Mouse (Mus musculus) embryo, embryonic 11 days (tissue): ENCODE measurements around the gene Serpina1e.
"Not testable (repeated sequence)": the region's sequence is repeated elsewhere in the genome, so short reads cannot be mapped to it uniquely, and the experiment has no call there.

Source experiments
- DNase-seq: peaks from one replicate; pipeline ENCODE4 v3.0.0-alpha.2; 2015

Gene Serpina1e

GRCm38 (mm10) chr12:103962337-103962736 lies 3.6 kb upstream of the Serpina1e start:
- DNase-seq = no peak

DNA sequence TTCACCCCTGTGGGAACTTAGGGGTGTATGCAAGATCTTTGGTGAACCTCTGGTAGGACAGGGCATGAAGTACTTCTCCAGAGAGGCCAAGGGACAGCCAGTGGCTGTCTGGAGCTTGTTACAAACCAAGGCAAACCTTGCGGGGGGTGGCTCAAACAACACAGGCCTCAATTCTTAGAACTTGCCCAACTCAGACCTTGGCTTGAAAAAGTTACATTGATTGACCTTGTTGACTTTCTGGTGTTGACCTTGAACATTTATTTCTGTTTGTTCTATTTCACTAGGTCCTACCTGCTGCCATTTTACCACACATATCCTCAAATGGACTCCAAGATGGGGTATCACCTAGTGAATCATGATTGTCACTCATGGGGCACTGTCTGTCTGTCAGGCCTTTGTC lies 2.9 kb upstream of the Serpina1e start:
- no peak for DNase-seq

DNA sequence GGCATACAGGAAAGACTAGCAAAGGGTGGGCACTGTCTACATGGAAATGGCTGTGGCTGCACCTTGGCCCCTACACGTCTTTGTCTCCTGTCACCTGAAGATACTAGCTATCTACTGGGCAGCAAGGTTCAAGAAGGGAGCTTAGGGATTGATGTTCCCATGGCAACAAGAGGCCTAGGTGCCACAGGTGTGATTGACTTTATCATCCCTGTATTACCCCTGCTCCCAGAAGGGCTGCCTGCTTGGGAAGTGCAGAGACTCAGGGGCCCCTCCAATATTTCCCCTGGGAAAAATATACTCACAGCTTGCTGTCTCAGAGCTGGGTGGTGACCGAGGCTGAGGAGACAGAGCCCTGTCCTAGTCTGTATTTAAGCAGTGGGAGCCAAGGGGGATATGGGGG lies 2.2 kb downstream of the Serpina1e start:
- not testable (repeated sequence) for DNase-seq

- not testable (repeated sequence) for DNase-seq
Observed at GRCm38 (mm10) chr12:103952972-103953371, 5.8 kb downstream of the Serpina1e start.

GRCm38 (mm10) chr12:103946243-103946642 lies 12.5 kb downstream of the Serpina1e start:
- DNase-seq = no peak

- not testable (repeated sequence) for DNase-seq
Observed at GRCm38 (mm10) chr12:103909181-103909580, 49.6 kb downstream of the Serpina1e start.

GRCm38 (mm10) chr12:103907746-103908145 lies 51.0 kb downstream of the Serpina1e start:
- DNase-seq = not testable (repeated sequence)

DNA sequence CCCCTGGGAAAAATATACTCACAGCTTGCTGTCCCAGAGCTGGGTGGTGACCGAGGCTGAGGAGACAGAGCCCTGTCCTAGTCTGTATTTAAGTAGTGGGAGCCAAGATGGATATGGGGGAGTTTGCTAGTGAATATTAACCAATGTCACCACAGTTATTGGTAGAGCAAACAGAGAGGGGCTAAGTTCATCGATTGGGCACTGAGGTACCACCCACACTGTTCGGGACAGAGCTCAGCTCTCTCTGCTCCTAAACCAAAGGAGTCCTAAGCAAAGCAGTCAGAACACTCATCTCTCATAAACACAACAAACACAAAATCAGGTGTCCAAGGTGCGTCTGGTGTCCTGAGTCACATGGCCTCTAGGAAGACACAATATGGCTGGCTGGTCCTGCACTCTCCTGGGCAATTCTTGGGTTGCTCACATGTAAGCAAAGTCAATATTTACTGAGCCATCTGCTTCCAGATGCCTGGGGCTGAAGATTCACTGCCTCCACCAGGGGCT lies 53.9 kb downstream of the Serpina1e start, which contains the start of gene Serpina1c:
Gene Serpina1c, minus strand, starts transcription at position 51 of the 504 bp plus-strand sequence.
- not testable (repeated sequence) for DNase-seq

DNA sequence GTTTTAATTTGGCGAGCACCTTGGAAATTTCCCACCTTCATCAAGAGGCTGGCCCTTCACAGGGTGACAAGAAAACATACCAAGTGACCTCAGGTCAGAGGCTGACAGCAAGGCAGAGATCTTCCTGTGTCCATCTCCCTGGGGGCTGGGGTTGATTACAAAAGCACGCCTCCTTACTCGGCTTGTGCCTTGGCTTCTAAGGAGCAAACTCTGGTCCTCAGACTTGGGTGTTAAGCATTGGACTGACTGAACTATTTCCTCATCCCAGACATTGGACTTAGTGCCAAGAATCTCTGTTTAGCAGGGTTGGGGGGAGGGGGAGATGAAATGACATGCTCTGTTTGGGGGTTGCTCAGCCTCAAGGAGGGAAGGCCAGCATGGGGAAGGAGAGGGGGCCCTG lies 56.8 kb downstream of the Serpina1e start:
- DNase-seq = not testable (repeated sequence)
